Mouse (Mus musculus) embryo, embryonic 9.5 days (tissue): ENCODE measurements around the gene Sh2d6.
"Not testable (repeated sequence)": the region's sequence is repeated elsewhere in the genome, so short reads cannot be mapped to it uniquely, and the experiment has no call there.

Experiments used
- DNase-seq: peaks from one replicate; pipeline ENCODE4 v3.0.0-alpha.2; 2017; ENCODE audit errors: extremely low spot score

The Sh2d6 gene

DNA sequence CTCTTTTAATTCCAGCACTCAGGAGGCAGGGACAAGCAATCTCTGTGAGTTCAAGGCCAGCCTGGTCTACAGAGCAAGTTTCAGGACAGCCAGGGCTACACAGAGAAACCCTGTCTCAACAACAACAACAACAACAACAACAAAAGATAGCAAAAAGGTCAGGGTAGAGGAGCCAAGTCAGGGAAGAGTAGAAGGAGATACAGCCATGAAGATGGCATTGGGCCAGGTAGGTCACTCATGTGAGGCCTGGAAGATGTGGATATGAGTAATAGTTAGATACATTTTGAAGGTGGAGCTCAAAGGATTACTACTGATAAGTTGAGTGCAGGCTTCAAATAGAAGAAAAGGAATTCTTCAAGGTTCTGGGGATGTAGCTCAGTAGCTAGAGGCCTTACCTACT is 18.2 kb downstream of the Sh2d6 start:
- DNase-seq, result no peak

DNA sequence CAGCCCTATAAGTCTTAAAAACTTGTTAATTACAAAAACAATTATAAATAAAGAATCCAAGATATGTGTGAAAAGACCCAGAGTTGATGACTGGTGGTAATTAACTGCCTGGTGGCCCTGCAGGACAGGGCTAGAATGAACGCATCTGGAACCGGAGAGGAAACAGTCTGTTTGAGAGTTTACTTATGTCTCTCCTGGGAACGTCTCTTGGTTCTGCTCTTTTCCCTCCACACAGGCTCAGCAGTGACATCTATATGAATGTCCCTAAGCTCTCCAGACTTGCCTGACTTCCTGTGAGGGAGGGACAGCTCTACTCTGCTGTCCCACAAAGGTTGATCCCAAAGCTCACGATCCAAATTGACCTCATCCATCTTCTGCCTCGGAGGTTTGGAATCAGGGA is 22.6 kb downstream of the Sh2d6 start:
- DNase-seq, result no peak

DNA sequence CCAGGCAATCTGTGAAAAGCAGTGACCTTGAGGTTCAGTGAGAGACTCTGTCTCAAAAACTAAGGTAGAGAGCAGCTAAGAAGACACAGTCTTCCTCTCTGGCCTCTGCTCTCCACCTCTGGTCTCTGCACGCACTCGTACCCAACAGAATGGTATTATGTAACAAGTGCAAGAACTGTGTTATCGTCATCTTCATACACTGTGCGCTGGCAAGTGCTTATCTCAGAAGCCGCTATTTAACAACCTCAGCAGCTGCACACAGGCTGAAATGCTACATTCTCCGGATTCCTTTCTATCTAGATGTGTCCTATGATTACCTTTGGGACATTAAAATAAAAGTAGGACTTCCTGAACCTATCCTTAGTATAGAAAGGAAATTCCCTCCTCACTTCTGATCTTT is 28.6 kb downstream of the Sh2d6 start:
- no peak for DNase-seq

DNA sequence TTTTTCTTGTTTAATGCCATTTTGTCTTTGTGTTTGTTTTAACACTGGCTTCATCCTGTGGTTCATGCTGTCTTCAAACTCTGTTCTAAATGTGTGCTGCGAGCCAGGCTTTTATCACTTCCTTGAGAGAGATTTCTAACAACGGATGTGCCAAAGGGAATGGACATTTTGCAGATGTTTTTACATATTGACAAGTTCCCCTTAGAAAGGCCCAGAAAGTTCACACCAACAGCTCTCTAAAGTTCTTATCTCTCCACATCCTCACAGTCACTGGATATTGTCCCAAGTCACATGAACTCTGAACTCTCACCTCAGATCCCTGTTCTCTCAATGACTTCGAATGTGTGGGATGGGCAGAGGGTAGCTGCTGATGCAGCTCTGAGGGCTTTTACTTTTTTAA is 30.4 kb downstream of the Sh2d6 start:
- DNase-seq, result no peak

DNA sequence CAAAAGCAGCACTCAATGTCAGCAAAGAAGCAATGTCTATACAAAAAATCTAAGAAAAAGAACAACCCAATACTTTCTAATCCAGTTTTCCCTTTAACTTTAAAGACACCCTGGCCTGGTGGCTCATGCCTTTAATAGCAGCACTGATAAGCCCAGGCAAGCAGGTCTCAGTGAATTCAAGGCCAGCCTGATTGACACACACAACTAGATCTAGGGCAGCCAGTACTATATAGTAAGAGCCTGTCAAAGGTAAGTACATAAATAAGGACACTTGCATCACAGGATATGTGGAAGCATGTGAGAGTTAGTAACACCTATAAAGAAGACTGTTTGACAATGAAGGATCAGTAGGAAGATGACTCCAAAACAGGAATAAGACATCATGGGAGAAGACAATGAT is 32.0 kb downstream of the Sh2d6 start:
- no peak for DNase-seq

DNA sequence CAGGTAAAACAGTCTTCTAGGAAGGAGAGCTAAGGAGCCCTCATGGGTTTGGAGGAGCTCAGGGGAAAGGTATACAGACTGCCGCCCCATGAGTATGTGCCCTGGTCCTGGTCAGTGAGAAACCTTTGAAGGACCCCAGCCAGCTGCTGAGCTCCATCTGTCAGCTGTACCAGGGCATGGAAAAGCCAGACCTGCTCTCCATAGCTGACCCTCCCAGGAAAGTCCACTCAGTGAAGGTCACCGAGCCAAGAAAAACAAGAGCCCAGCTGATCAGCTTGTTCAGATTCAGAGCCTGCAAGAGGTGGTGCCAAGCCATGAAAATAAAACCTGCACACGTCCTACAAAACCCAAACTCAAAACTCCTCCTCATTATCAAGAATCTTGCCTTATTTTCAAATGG is 32.7 kb downstream of the Sh2d6 start:
- DNase-seq, result no peak

DNA sequence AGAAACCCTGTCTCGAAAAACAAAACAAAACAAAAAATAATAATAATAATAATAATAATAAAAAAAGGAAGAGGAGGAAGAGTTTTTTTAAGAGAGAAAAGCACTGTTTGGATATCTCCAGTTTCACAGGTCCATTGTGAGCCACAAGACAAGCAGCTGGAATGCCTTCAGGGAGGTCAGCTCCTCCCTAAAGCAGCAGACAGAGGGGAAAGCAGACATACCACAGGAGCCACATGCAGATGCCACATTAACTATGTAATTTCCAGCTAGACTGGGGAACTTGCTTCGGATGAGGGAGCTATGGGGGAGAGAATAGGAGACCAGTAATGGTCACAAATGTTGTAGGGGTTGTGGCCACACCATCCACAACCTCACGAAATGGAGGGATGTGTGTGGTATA is 34.2 kb downstream of the Sh2d6 start:
- no peak for DNase-seq

DNA sequence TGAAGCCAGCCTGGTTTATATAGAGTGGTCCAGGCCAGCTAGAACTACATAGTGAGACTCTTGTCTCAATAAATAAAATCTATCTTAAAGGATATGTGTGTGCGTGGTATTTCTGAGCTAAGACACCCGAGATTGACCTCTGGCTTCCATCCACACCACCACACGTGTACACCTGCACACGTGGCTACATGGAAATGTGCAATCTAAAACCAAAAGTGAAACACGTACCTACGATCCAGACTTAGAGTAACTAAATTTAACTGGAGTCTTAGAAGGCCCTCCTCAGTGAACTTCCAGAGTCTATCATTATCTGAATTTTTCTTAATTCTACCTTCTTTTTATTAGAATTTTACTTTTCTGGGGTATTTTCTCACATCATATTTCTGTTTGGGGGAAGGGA is 35.2 kb downstream of the Sh2d6 start:
- no peak for DNase-seq

DNA sequence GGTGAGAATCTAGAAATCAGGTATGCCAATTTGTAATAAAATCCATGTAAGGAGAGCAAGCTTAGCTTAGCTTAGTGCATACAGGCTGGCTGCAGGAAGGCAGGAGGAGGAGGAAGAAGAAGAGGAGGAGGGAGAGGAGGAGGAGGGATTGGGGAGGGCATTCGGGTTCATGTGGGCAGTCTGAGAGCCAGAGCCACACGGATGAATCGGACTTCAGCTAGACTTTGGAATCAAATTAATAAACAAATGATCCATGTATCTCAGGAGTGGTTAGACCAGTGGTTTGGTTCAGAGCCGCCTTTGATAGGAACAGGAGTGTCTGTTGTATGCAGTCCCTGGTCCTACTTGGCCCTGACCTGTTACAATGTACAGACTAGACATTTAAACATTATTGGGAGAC is 36.6 kb downstream of the Sh2d6 start:
- DNase-seq, result no peak

DNA sequence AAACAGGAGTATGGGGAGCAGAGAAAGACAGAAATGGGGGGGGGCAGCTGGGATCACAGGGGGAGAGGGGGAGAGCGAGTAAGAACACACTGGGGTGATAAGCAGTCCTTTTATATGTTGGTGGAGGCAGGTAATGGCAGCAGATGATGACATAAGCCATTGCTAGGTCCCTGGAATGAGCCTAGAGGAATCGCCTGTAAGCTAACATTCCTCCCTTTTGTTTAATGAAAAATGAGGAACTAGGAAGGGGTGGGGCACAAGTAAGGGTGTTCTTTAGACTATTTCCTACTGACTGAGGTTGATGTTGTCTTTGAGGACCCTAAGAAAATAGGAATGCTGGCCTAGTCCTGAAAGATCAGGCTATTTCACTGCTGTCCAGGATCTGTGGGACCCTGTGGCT is 39.4 kb downstream of the Sh2d6 start:
- no peak for DNase-seq

DNA sequence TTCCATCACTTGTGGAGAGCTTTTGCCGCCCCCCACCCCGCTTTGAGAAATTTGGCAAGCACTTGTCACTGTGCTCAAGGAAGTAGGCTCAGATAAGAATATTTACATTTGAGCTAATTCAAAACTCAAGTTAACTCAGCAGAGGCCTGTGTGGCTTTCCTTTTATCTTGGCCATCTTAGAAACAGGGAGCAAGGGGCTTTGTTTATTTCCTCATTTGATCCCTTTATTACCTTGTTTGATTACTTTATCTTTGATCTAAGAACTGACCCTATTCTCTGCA is 41.1 kb downstream of the Sh2d6 start:
- DNase-seq, result no peak

DNA sequence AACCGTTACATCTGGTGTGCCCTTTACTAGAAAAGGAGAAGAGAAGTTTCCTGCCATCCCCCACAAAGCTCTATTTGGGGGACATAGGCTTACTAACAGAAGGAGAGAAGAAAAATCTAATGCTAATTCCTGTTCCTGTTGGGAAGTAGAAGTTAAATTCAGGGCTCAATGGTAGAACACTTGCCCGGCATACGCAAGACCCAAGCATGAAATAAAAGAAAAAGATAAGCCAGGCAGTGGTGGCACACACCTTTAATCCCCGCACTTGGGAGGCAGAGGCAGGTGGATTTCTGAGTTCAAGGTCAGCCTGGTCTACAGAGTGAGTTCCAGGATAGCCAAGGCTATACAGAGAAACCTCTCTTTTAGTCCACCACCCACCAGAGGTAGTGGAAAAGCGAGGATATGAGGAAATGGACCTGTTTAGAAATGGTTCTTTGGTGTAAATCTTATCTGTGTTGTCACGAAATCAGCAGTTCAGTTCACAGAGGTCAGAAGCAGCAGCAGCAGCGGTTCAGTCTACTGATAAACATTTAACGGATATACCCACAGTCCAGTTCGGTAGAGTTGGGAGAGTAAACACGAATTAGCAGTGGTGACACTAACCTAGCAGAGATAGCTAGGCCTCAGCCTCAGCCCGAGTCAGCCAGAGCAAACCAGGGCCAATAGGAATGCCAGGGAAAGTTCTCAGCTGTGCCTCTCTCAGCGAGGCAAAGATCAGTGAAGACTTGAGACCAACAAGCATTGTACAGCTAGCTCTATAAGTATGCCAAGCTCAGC is 41.7 kb downstream of the Sh2d6 start:
- DNase-seq, result no peak

DNA sequence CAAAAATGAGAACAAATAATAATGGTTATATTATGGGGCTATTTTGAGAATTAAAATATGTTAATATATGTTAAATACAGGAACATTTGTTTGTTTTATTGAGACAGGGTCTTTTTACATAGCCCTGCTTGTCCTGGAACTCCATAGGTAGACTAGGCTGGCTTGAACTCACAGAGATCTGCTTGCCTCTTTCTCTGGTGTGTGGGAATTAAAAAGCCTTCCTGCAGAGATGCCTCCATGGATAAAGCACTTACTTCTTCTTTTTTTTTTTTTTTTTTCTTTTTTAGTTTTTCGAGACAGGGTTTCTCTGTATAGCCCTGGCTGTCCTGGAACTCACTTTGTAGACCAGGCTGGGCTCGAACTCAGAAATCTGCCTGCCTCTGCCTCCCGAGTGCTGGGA is 42.8 kb downstream of the Sh2d6 start:
- DNase-seq, result not testable (repeated sequence)

DNA sequence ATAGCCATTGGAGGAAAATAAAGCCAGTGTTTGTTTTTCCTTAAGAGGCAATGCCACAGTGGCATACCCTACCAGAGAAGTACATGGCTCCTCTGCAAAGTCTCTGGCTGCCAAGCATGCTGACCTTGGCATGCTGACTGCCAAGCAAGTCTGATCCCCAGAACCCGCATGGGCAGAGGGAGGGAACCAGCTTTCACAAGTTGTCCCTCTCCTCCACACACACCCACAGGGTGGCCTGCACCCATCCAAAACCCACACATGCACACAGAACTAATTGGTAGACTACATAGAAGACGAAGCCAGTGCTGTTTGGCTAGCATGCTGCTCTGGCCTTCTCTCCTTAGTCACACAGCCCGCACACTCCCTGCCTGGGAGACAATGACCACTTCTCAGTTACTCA is 43.9 kb downstream of the Sh2d6 start:
- DNase-seq, result no peak

DNA sequence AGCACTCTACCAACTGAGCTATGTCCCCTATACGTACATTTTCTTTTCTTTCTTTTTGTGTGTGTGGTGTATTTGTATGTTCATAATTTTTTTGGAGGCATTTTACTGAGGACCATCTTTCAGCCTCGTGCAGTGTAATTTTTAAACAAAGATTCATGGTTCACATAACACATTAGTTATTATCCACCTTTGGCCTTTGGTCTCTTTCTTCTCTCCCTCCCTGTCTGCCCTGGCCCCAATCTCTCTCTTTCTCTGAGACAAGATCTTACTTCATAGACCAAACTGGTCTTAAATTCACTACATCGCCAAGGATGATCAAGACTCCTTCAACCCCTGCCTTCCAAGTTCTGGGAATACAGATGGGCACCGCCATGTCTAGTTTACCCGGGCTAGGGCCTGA is 44.7 kb downstream of the Sh2d6 start:
- no peak for DNase-seq

DNA sequence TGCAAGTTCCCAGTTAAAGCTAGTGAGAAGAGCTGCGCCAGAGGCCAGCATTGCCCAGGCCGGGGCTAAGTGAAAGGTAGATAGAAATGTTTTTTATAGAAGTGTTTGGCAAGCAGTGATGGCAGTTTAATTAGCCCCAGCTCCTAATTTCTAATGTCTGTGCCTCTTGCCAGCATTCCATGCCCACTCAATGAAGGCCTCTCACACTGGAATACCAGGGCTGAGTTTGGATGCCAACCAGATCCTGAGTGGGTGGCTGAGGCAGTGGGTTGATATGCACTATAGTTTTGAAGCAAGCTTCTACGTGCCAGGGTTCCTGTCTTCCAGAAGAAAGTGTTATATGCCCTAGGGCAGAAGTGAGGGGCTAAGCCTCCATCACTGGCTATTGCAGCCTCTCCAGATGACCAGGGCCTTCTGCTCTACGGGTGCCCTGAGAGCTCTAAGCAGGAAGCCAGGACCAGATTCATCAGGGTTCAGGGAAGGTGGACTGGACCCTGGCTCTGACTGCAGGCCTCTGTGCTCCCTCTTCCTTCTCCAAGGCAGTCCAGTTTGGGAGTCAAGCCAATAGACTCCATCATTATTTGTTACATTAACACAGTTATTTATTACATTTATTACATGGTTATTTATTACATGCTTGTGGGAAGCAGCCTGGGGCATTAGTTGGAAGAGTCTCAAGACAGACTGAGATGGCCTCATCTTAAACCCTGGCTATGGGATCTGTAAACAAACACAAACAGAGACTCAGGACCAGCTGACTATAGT is 46.1 kb downstream of the Sh2d6 start:
- no peak for DNase-seq

DNA sequence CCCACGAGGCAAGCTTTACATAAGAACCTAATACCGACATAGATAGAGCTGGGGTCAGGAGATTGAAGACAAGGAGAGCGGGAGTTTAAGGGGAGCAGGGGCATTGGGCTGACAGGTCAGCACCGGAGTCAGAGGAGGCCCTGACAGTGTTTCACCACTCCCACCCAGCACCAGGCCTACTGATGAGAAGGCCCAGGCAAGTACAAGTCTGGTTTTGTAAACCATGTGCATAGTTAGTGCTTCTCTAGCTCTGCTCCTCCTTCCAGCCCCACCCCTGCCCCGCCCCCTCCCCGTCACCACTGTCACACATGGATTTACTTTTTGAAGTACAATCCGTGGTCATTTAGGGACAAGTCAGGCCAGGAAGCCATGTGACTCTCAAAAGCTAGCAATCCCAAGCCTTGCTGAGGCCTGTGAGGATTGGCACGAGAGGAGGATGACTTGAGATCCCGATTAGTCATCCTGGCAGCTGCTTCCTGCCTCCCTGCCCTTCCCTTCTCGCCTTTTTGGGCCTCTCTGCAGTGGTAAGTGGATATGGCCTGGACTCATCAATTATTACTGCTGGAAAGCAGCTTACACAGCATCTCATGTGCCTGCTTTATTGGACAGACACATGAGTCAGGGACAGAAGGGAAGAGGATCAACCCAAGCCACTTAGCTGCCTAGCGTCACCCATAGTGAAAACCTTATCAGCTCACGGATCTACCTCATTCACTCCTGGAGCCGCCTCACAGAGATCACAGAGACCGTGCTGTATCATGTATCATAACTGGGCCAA is 48.1 kb downstream of the Sh2d6 start:
- DNase-seq, result no peak

DNA sequence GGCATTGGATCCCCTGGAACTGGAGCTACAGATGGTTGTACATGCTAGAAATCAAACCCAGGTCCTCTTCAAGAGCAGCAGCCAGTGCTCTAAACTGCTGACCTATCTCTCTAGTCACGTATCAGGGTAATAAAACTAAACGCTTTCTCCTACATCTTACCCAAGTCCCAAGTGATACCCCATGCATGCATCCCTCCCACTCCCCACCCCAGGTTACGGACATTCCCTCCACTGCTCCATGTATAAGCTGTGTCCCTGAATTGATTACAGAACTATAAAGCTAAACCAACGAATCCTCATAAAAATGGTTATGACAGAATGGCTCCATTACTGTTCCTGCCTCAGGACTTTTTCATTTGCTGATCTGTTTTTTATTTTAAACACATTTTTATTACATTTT is 55.3 kb downstream of the Sh2d6 start:
- DNase-seq, result no peak

DNA sequence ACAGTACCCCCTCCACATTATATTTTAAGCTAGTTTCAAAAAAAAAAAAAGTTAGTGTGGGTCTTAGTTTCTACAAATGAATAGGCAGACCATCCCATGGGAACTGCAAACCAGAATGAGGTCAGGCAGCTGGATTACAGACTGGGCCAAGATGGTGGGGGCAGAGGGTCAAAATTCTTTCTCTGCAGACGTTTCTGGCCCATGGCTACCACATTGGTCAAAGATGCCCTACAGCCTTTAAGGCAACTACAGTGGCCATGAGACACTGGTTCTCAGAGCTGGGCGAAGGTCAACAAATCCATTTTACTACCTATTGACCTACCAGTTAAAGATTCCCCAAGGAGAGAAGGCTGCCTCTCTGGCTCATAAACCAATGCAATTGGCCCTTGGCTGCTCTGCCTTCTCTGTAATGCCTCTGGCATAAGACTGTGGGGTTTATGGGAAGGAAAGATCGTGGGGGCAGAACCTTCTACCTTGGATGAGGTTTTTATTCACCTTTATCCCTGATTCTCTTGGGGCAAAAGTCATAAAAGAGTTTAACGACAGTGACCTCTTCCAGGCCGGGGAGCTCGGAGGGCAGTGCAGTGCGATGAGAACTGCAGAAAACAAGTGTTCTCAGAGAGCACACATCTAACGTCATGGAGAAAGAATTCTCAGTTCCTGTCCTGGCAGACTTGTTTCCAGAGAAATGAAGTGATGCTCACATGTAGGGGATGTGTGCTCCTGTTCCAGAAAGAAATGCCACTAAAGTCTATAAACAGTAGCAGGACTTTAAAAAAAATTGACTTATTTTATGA is 55.9 kb downstream of the Sh2d6 start:
- no peak for DNase-seq
